Comparison of ENCODE assay signal across 18 mouse cellular contexts in the genomic region with DNA sequence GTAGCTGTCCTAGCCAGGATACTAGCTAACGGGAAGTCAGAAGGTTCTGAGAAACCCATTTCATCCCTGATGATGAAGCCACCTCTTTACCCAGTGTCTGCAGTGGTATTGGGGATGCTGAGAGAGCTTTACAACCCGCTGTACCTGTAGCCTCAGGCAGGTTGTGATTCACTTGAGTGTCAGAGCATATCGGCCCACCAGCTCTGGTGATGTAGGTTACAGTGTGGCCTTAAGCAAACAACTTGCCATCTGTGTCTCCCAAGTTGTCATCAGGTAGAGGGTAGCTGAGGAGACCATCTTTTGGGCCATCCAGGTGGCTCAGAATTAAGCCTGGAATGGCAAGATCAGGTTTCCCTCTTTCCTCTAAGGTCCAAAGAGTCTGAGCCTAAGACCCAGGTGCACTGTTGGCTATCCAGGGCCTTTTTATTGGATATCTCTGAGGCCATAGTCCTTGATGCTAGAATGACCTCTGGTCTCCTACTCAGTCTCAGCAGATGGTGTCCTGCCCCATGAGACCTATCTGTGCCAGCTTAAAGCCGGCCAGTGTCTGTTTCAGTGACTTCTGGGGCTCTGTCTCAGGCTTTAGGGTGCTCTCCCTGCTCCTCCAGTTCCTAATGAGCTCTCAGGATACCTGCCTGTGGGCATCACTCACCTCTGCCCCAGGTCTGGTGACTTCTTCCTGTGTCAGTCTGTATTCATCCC. TPM values are rescaled to one million over a fixed set of nuclear protein-coding genes. Genes with fewer than 3 reads are reported as not detected.
DNase-seq lines count a peak whose midpoint lies in the region; ATAC-seq and TF ChIP-seq lines count a peak whose summit lies in the region.
"Had no signal": no experiment of that assay in that cellular context is flagged by ENCODE, and none has a peak within 500 bp of the region (broad histone marks: within the 10 kb centered on the region; RNA-seq: fewer than 3 reads in every experiment).

No protein-coding gene starts in this region.

- no peak for TF ChIP-seq EP300 in MEL (IDR thresholded peaks at IDR 0.05; ENCODE audit: low read depth in 1 of 2, low read length in 2 of 2)

- no peaks in the 10 kb centered on the region for H3K79me2 ChIP-seq in MEL (ENCODE audit: control insufficient read depth, insufficient read depth, low read length, poor library complexity)

- peak; percentile 51 to 63 for DNase-seq in cerebellum, postnatal 10 days
- no peak for DNase-seq in cerebellum, adult 11 months
- no peak for DNase-seq in MEL (ENCODE audit: low read depth, low spot score)
- no peak for DNase-seq in natural killer cell, adult 2 months (ENCODE audit: low spot score in 2 of 2)
- DNase-seq: adrenal gland, adult 8-10 months; adrenal gland, postnatal 36 days; gastrocnemius, postnatal 10 days; kidney, adult 11 months had no signal

- no peak for TF ChIP-seq RAD21 in MEL (IDR thresholded peaks at IDR 0.05; ENCODE audit: low read depth, low read length)

- H3K27ac ChIP-seq in MEL (ENCODE audit: control insufficient read depth, low read depth, low read length) = no peak overlapping the region
- no peak overlapping the region for H3K27ac ChIP-seq in cortical plate, adult 2 months (ENCODE audit: insufficient read depth, low read length)
- H3K27ac ChIP-seq in intestine, embryonic 16.5 days (ENCODE audit: low read length) = no peak overlapping the region
- H3K27ac ChIP-seq: forebrain, embryonic 12.5 days; heart, embryonic 15.5 days; hindbrain, embryonic 13.5 days had no signal

- no peaks in the 10 kb centered on the region for H3K9me3 ChIP-seq in MEL (replicated peaks; ENCODE audit: insufficient read depth, low read length)
- H3K9me3 ChIP-seq in intestine, embryonic 16.5 days (ENCODE audit: control insufficient read depth, low read length) = no peaks in the 10 kb centered on the region
- H3K9me3 ChIP-seq: forebrain, embryonic 12.5 days; heart, embryonic 15.5 days; hindbrain, embryonic 13.5 days had no signal

- no peak overlapping the region for H3K4me3 ChIP-seq in MEL (ENCODE audit: control insufficient read depth in 1 of 2, insufficient read depth in 1 of 2, low read depth in 2 of 2, low read length in 2 of 2)
- no peak overlapping the region for H3K4me3 ChIP-seq in cortical plate, adult 2 months (ENCODE audit: insufficient read depth, low read length)
- H3K4me3 ChIP-seq in intestine, embryonic 16.5 days (ENCODE audit: low read length) = no peak overlapping the region
- H3K4me3 ChIP-seq: forebrain, embryonic 12.5 days; heart, adult 2 months; heart, embryonic 15.5 days; hindbrain, embryonic 13.5 days had no signal

- peak; percentile 33; the same call in 1 of the 2 replicates for ATAC-seq in intestine, embryonic 16.5 days
- no peak for ATAC-seq in inflammation-experienced regulatory T-cells, adult 6 months

- no peaks in the 10 kb centered on the region for H3K27me3 ChIP-seq in MEL (ENCODE audit: control insufficient read depth in 1 of 2, insufficient read depth in 2 of 2, low read length in 2 of 2)
- no peaks in the 10 kb centered on the region for H3K27me3 ChIP-seq in intestine, embryonic 16.5 days (replicated peaks; ENCODE audit: control insufficient read depth, insufficient read depth, low read length)
- H3K27me3 ChIP-seq: CH12.LX; forebrain, embryonic 12.5 days; heart, embryonic 15.5 days; hindbrain, embryonic 13.5 days had no signal

- no peak overlapping the region for H3K4me2 ChIP-seq in intestine, embryonic 16.5 days (ENCODE audit: low read depth, low read length)
- H3K4me2 ChIP-seq: forebrain, embryonic 12.5 days; heart, embryonic 11.5 days; heart, embryonic 15.5 days; hindbrain, embryonic 13.5 days had no signal

- WGBS in intestine, embryonic 16.5 days = 85% methylated on average over 4 of the region's 4 CpGs

- TF ChIP-seq CTCF in MEL (IDR thresholded peaks at IDR 0.05 in 2 of 3, conservative IDR thresholded peaks at IDR 0.05 in 1 of 3; ENCODE audit: control insufficient read depth in 1 of 3, insufficient read depth in 1 of 3, low read depth in 2 of 3, low read length in 3 of 3, poor library complexity in 1 of 3, severe bottlenecking in 1 of 3) = no peak
- TF ChIP-seq CTCF in cortical plate, adult 2 months (IDR thresholded peaks at IDR 0.05; ENCODE audit: extremely low read depth, insufficient read depth, low read length) = no peak

- H3K4me1 ChIP-seq in MEL (ENCODE audit: control insufficient read depth in 1 of 2, insufficient read depth in 2 of 2, low read length in 2 of 2) = peaks cover 2 to 5% of the 10 kb centered on the region in 2 experiments
- no peaks in the 10 kb centered on the region for H3K4me1 ChIP-seq in cortical plate, adult 2 months (ENCODE audit: control insufficient read depth, insufficient read depth, low read length)
- H3K4me1 ChIP-seq in intestine, embryonic 16.5 days (ENCODE audit: control insufficient read depth, insufficient read depth, low read length) = peaks cover 11% of the 10 kb centered on the region
- H3K4me1 ChIP-seq: hindbrain, embryonic 13.5 days had no signal

- no peak for TF ChIP-seq POLR2A in MEL (IDR thresholded peaks at IDR 0.05; ENCODE audit: control insufficient read depth in 1 of 2, insufficient read depth in 1 of 2, low read depth in 1 of 2, low read length in 2 of 2, poor library complexity in 1 of 2)
- 0 out of 2 replicates have a peak, but pooled peaks have one; percentile 0 for TF ChIP-seq POLR2A in cortical plate, adult 2 months (IDR thresholded peaks at IDR 0.05; ENCODE audit: extremely low read depth, insufficient read depth, low read length)

- H3K36me3 ChIP-seq in MEL (ENCODE audit: control insufficient read depth in 1 of 2, insufficient read depth in 2 of 2, low read length in 2 of 2) = peaks cover 0 to 7% of the 10 kb centered on the region in 2 experiments; a peak in 1 of 4 replicates
- peaks cover 8% of the 10 kb centered on the region; the same call in 1 of the 2 replicates for H3K36me3 ChIP-seq in intestine, embryonic 16.5 days (ENCODE audit: control insufficient read depth, insufficient read depth, low read length)

- H3K9ac ChIP-seq in MEL (ENCODE audit: control insufficient read depth, low read depth, low read length, poor library complexity, severe bottlenecking) = no peak overlapping the region
- 0 out of 2 replicates have a peak overlapping the region, but pooled peaks have one; percentile 15 for H3K9ac ChIP-seq in intestine, embryonic 16.5 days (ENCODE audit: low read depth, low read length)
- H3K9ac ChIP-seq: forebrain, embryonic 12.5 days; heart, embryonic 15.5 days; hindbrain, embryonic 13.5 days had no signal

TF ChIP-seq in MEL, 35 proteins besides CTCF, POLR2A, EP300 and RAD21:
- no peak for TF ChIP-seq USF1 (IDR thresholded peaks at IDR 0.05; ENCODE audit: low read depth, low read length)
- peak; percentile 61; the same call in 1 of the 2 replicates for TF ChIP-seq POLR2AphosphoS2 (IDR thresholded peaks at IDR 0.05; ENCODE audit: low read length)
- TF ChIP-seq NRF1 (IDR thresholded peaks at IDR 0.05; ENCODE audit: insufficient read depth, low read depth, low read length, poor library complexity, severe bottlenecking) = no peak
- no peak for TF ChIP-seq TBP (IDR thresholded peaks at IDR 0.05; ENCODE audit: low read depth, low read length)
- TF ChIP-seq TCF12 (IDR thresholded peaks at IDR 0.05; ENCODE audit: low read depth, low read length) = no peak
TF ChIP-seq in MEL: peak in this region for 1.

RNA-seq across cellular contexts. Expression of a gene that starts 21.9 kb away (rescaled TPM):
- 13.1 and 16.6 TPM in 2 replicates for total RNA-seq in MEL (2012; rRNA removed)
- 10 to 100 TPM in 1 of 2 experiments, not detected in 1; 14.3 TPM for polyA plus RNA-seq in MEL (2012; ENCODE audit: insufficient read depth in 1 of 2, insufficient read length in 2 of 2, low read depth in 1 of 2, low replicate concordance in 2 of 2, missing spikeins in 1 of 2)
- 6.1 and 6.7 TPM in 2 replicates for polyA plus RNA-seq in cortical plate, adult 2 months (2012; rRNA removed)
- 9.3 and 9.4 TPM in 2 replicates for polyA plus RNA-seq in intestine, embryonic 16.5 days (2015; fragmentation: Nextera tagmentation; extraction: Ambion mirVana)
- 1 to 10 TPM; 2.0 to 3.1 (median 2.9) TPM for polyA plus RNA-seq in inflammation-experienced regulatory T-cells, adult 6 months (2017; shearing (Covaris generic))

RNA-seq across cellular contexts. Expression of a gene that starts 27.5 kb away (rescaled TPM):
- not detected in 2 replicates for total RNA-seq in MEL (2012; rRNA removed)
- under 1 TPM in 1 of 2 experiments, not detected in 1; 0.10 TPM for polyA plus RNA-seq in MEL (2012; ENCODE audit: insufficient read depth in 1 of 2, insufficient read length in 2 of 2, low read depth in 1 of 2, low replicate concordance in 2 of 2, missing spikeins in 1 of 2)
- polyA plus RNA-seq in cortical plate, adult 2 months (2012; rRNA removed) = 0.28 and 0.48 TPM in 2 replicates
- polyA plus RNA-seq in intestine, embryonic 16.5 days (2015; fragmentation: Nextera tagmentation; extraction: Ambion mirVana) = 13.6 and 14.0 TPM in 2 replicates
- polyA plus RNA-seq in inflammation-experienced regulatory T-cells, adult 6 months (2017; shearing (Covaris generic)) = not detected
- total RNA-seq: CH12.LX; hematopoietic stem cell, adult 5-6 weeks had no signal

RNA-seq across cellular contexts. Expression of a gene that starts 29.9 kb away (rescaled TPM):
- total RNA-seq in MEL (2012; rRNA removed) = 3.9 and 6.5 TPM in 2 replicates
- 10 to 100 TPM in 1 of 2 experiments, not detected in 1; 11.4 TPM for polyA plus RNA-seq in MEL (2012; ENCODE audit: insufficient read depth in 1 of 2, insufficient read length in 2 of 2, low read depth in 1 of 2, low replicate concordance in 2 of 2, missing spikeins in 1 of 2)
- 30.5 and 31.5 TPM in 2 replicates for polyA plus RNA-seq in cortical plate, adult 2 months (2012; rRNA removed)
- 16.1 and 23.2 TPM in 2 replicates for polyA plus RNA-seq in intestine, embryonic 16.5 days (2015; fragmentation: Nextera tagmentation; extraction: Ambion mirVana)
- 10 to 100 TPM; 20.1 to 25.4 (median 23.4) TPM for polyA plus RNA-seq in inflammation-experienced regulatory T-cells, adult 6 months (2017; shearing (Covaris generic))

Comparison
In these comparisons a context has a peak if more than half of its experiments do, and no peak if none do; other contexts are left out.
1. DNase-seq: peak in cerebellum, postnatal 10 days (2 of 2); none in cerebellum, adult 11 months (single experiment), MEL (single experiment) and natural killer cell, adult 2 months (0 of 2).